Mouse (Mus musculus) kidney, embryonic 14.5 days (tissue): ENCODE data around the gene Mrc1. TPM values are rescaled to one million over a fixed set of nuclear protein-coding genes. Genes with fewer than 3 reads are reported as not detected.
"Not testable (repeated sequence)": the region's sequence is repeated elsewhere in the genome, so short reads cannot be mapped to it uniquely, and the experiment has no call there.

Experiments used
- ATAC-seq: fragments of 200-750 bp; cut with Nextera tagmentation; 2 replicates; pipeline ENCODE4 v1.8.0; 2017; ENCODE audit warnings: moderate number of reproducible peaks, mild to moderate bottlenecking, moderate TSS enrichment, moderate library complexity; ENCODE audit not compliant: low FRiP score, low TSS enrichment
- H3K27ac ChIP-seq: fragments of 300-500 bp; sonication (generic); 2 replicates; pipeline ENCODE4 v1.5.1; 2014; ENCODE audit warnings: low read depth, mild to moderate bottlenecking, low read length, moderate library complexity, mixed read lengths
- H3K27me3 ChIP-seq: fragments of 300-500 bp; sonication (generic); 2 replicates; pipeline ENCODE4 v1.6.1; 2014; ENCODE audit warnings: mild to moderate bottlenecking, low read length; ENCODE audit not compliant: control insufficient read depth, insufficient read depth
- H3K36me3 ChIP-seq: fragments of 300-500 bp; sonication (generic); 2 replicates; pipeline ENCODE4 v1.6.1; 2014; ENCODE audit warnings: low read length, mixed read lengths; ENCODE audit not compliant: control insufficient read depth, insufficient read depth
- H3K4me1 ChIP-seq: fragments of 300-500 bp; sonication (generic); 2 replicates; pipeline ENCODE4 v1.6.1; 2014; ENCODE audit warnings: low read length, mixed read lengths; ENCODE audit not compliant: control insufficient read depth, insufficient read depth
- H3K4me2 ChIP-seq: fragments of 300-500 bp; sonication (generic); replicated peaks from 2 replicates; pipeline ENCODE4 v1.6.1; 2014; ENCODE audit warnings: low read depth, mild to moderate bottlenecking, low read length
- H3K4me3 ChIP-seq: fragments of 300-500 bp; sonication (generic); 2 replicates; pipeline ENCODE4 v1.5.1; 2014; ENCODE audit warnings: mild to moderate bottlenecking, low read length
- H3K9ac ChIP-seq: fragments of 300-500 bp; sonication (generic); 2 replicates; pipeline ENCODE4 v1.6.1; 2014; ENCODE audit warnings: low read depth, mild to moderate bottlenecking, low read length, moderate library complexity
- H3K9me3 ChIP-seq: fragments of 300-500 bp; sonication (generic); 2 replicates; pipeline ENCODE4 v1.6.1; 2016; ENCODE audit warnings: low read length; ENCODE audit not compliant: control insufficient read depth
- WGBS: fragments of 180-500 bp; shearing (Covaris S2); extraction: QIAGEN DNeasy Blood & Tissue Kit; methylation state at CpG from one replicate; pipeline ENCODE4 v1.1.7; 2014; 5-methylcytosine and 5-hydroxymethylcytosine counted together
- polyA plus RNA-seq: library from polyadenylated mRNA; unstranded; fragments of >200 nt; fragmentation: Nextera tagmentation; extraction: Ambion mirVana; gene quantifications from 2 replicates; pipeline ENCODE4 v1.2.1, GENCODE M21; 2014

The Mrc1 gene
- 3.9 and 5.0 TPM in 2 replicates for polyA plus RNA-seq

DNA sequence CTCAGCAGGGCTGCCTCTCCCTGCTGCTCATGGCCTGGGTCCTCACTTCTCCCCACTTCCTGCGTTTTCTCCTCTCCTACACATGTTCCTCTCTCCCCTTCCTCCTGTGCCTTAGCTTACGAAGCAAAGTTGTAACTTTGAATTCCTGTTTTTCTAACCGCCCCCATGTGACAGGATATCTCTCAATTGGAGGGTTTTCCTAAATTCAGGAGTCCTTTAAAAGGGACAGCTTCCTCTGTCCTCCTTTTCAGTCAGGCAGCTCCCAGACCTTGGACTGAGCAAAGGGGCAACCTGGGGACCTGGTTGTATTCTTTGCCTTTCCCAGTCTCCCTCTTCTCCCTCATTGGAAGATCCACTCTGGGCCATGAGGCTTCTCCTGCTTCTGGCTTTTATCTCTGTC lies at the start of gene Mrc1:
Gene Mrc1, plus strand, starts transcription at position 244 of the 400 bp plus-strand sequence.
- H3K4me1 ChIP-seq = no peaks in the 10 kb centered on the region
- 26% methylated on average over 3 of the region's 3 CpGs for WGBS

DNA sequence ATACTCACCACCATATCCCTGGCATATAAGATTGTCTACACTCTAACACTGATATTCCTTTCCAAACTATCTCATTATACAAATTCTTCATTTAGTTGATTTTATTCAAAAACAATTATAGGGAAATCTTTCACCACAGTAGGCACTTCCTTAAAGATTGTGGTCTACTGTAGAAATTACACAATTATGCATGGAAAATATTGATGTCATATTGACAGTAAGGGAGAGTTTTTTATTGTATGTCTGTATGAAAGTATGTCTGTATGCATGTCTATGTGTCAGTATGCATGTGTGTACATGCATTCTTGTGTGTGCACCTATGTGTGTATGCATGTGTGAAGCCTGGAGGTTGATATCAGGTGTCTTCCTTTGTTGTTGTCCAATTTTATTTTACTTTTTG lies 44.8 kb upstream of the Mrc1 start:
- ATAC-seq = no peak
- Histone ChIP-seq H3K36me3 (no peaks in the 10 kb centered on the region), H3K4me2 (no peak overlapping the region), H3K4me3 (no peak overlapping the region), H3K9me3 (no peaks in the 10 kb centered on the region), H3K27ac (no peak overlapping the region), H3K9ac (no peak overlapping the region), H3K4me1 (no peaks in the 10 kb centered on the region), H3K27me3 (no peaks in the 10 kb centered on the region)

More for the DNA sequence above, at the start of gene Mrc1:
- no peak within 1 kb of the TSS for H3K9ac ChIP-seq
- ATAC-seq = no peak
- H3K4me2 ChIP-seq = no peak within 1 kb of the TSS
- H3K27me3 ChIP-seq = no peaks in the 10 kb centered on the region
- no peaks in the 10 kb centered on the region for H3K9me3 ChIP-seq
- no peak within 1 kb of the TSS for H3K27ac ChIP-seq
- no peaks in the 10 kb centered on the region for H3K36me3 ChIP-seq
- H3K4me3 ChIP-seq = no peak within 1 kb of the TSS

DNA sequence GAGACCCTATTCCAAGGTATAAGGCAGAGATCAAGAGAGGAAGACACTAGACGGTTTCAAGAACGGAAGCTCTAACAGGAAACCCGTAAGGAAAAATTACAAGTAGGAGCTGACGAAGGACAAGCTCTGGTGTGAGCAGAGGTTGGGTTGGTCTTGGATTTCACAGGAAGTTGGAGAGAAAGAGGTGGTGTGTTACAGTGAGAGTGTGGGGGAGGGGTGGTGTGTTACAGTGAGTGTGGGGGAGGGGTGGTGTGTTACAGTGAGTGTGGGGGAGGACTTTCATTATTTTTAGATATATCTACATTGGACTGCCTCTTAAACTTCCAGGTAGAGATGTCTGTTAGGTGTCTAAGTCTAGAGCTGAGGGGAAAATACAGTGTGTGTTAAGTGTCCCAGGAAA lies 38.5 kb upstream of the Mrc1 start:
- H3K4me2 ChIP-seq = no peak overlapping the region
- no peak overlapping the region for H3K9ac ChIP-seq
- WGBS = 57% methylated on average over 4 of the region's 4 CpGs
- H3K27ac ChIP-seq = no peak overlapping the region
- no peak; the same call in 1 of the 2 replicates for ATAC-seq
- no peak overlapping the region for H3K4me3 ChIP-seq
- no peaks in the 10 kb centered on the region for H3K36me3 ChIP-seq
- no peaks in the 10 kb centered on the region for H3K9me3 ChIP-seq
- H3K27me3 ChIP-seq = no peaks in the 10 kb centered on the region
- no peaks in the 10 kb centered on the region for H3K4me1 ChIP-seq

DNA sequence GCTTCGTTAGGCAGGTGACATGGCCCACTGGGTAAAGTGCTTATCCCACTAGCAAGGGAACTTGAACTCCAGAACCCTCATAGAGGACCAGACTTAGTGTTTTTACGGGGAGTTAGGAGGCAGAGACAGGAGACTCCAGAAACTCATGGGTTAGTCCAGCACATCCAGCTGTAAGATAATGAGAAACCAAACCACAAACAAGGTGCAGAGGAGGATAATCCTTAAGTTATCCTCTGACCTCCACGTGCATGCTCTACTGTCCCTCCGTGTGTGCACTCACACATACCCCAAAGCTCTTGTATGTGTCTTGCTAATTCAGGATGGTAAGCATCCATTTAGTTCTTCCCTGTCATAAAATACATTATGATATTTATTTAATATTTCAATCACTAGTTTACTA lies 37.6 kb upstream of the Mrc1 start:
- H3K27ac ChIP-seq = no peak overlapping the region
- no peaks in the 10 kb centered on the region for H3K4me1 ChIP-seq
- ATAC-seq = no peak
- no peaks in the 10 kb centered on the region for H3K9me3 ChIP-seq
- WGBS = 85% methylated on average over 4 of the region's 4 CpGs
- H3K27me3 ChIP-seq = no peaks in the 10 kb centered on the region
- no peak overlapping the region for H3K4me2 ChIP-seq
- no peak overlapping the region for H3K4me3 ChIP-seq
- H3K9ac ChIP-seq = no peak overlapping the region
- no peaks in the 10 kb centered on the region for H3K36me3 ChIP-seq

DNA sequence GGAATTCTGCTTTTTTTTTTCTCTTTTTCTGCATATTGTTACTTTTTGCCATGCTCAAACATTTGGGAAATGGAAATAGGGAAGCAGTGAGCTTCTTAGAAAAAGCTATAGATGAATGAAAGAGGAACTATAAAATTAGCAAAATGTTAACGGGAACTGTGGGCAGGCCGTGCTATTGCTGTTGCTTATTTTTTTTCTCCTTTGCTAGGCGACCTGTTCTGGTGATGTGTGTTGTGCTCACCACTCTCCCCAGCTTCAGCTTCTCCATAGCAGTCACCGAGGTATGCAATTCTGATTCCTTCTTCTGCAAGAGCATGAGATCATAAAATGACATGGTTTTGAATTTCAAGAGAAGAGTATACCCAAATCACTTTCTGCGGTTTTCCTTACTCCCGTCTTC lies 37.1 kb upstream of the Mrc1 start:
- H3K4me1 ChIP-seq = no peaks in the 10 kb centered on the region
- no peaks in the 10 kb centered on the region for H3K9me3 ChIP-seq
- ATAC-seq = no peak
- no peak overlapping the region for H3K9ac ChIP-seq
- H3K36me3 ChIP-seq = no peaks in the 10 kb centered on the region
- no peak overlapping the region for H3K4me3 ChIP-seq
- WGBS = 73% methylated on average over 6 of the region's 6 CpGs
- H3K4me2 ChIP-seq = no peak overlapping the region
- no peak overlapping the region for H3K27ac ChIP-seq
- no peaks in the 10 kb centered on the region for H3K27me3 ChIP-seq

DNA sequence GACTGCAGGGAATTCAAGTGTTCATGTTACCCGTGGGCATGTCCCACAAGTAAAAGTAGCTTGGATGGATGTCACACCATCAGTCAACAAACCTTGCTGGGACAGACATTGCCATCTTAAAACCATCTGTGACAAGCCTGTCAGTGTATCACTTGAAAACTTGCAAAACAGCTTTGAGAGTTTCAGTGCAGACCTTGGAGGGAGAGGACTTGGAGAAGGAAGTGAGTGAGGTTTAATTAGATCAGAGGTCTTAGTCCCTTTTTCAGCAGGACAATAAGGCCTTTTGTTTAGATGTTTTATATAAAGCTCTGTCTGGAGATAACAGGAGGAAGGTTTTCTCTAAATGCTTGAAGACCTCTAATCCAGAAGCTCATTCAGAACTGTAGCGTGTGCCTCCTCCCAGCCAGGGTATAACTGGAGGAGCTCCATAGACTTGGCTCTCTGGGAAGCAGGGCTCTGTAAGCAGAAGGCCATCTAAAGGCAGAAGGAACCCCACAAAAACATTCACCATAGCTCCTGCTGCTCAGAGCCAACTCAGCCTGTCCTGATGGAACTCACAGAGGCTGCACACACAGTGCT lies 30.8 kb upstream of the Mrc1 start:
- H3K9me3 ChIP-seq, H3K9ac ChIP-seq, H3K36me3 ChIP-seq, ATAC-seq, H3K27me3 ChIP-seq, H3K27ac ChIP-seq, H3K4me2 ChIP-seq, H3K4me3 ChIP-seq, H3K4me1 ChIP-seq: not testable (repeated sequence)
- no CpG with 5 or more reads among the region's 2 CpGs for WGBS

DNA sequence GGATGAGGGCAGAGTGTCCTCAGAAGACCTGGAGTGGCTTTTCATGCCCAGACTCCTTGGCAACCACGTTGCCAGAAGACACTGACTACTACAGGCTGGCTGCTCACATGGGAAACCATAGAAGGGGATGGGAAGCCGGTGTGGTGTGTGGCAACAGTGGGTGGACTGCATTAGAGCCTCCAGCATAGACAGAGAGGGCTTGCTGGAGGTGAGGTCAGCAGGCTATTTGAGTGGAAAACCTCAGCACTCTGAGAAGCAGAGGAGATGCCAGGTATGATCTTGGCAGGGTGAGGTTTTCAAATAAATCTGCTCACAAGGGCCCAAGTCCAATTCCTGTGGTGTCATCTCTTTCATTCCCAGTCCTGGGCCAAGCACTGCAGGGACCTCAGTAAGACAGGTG lies 29.6 kb upstream of the Mrc1 start:
- WGBS = 42% methylated on average over 2 of the region's 2 CpGs
- Histone ChIP-seq H3K27ac (no peak overlapping the region), H3K4me3 (no peak overlapping the region), H3K4me2 (no peak overlapping the region), H3K36me3 (no peaks in the 10 kb centered on the region), H3K4me1 (no peaks in the 10 kb centered on the region), H3K27me3 (no peaks in the 10 kb centered on the region), H3K9me3 (no peaks in the 10 kb centered on the region), H3K9ac (no peak overlapping the region)
- no peak for ATAC-seq

DNA sequence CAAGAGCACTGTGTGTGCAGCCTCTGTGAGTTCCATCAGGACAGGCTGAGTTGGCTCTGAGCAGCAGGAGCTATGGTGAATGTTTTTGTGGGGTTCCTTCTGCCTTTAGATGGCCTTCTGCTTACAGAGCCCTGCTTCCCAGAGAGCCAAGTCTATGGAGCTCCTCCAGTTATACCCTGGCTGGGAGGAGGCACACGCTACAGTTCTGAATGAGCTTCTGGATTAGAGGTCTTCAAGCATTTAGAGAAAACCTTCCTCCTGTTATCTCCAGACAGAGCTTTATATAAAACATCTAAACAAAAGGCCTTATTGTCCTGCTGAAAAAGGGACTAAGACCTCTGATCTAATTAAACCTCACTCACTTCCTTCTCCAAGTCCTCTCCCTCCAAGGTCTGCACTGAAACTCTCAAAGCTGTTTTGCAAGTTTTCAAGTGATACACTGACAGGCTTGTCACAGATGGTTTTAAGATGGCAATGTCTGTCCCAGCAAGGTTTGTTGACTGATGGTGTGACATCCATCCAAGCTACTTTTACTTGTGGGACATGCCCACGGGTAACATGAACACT lies 28.2 kb upstream of the Mrc1 start:
- not testable (repeated sequence) for H3K27me3 ChIP-seq, H3K4me3 ChIP-seq, H3K4me2 ChIP-seq, H3K9ac ChIP-seq, H3K9me3 ChIP-seq, H3K27ac ChIP-seq, H3K4me1 ChIP-seq, ATAC-seq, H3K36me3 ChIP-seq
- no CpG with 5 or more reads among the region's 2 CpGs for WGBS

DNA sequence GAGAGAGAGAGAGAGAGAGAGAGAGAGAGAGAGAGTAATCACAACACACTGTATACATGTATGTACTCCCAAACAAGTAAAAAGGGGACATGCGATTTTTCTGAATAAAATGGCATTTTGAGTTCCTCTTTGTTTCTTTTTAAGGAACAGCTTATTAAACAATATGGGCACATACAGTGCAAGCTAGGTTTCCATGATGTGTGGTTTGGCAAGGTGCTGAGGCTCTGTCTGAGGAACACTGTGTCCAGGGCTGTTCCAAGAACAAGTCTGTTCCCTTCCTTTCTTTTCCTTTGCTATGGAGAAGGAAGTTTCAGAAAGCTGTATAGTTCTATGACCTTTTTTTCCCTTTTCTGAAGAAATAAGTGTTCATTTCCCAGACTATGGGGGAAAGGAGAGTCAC lies 24.9 kb upstream of the Mrc1 start:
- H3K27me3 ChIP-seq = no peaks in the 10 kb centered on the region
- no peak overlapping the region for H3K4me2 ChIP-seq
- no peaks in the 10 kb centered on the region for H3K36me3 ChIP-seq
- H3K27ac ChIP-seq = no peak overlapping the region
- ATAC-seq = no peak
- H3K4me3 ChIP-seq = no peak overlapping the region
- no peaks in the 10 kb centered on the region for H3K4me1 ChIP-seq
- no peaks in the 10 kb centered on the region for H3K9me3 ChIP-seq
- no peak overlapping the region for H3K9ac ChIP-seq
- 87% methylated on average over 1 of the region's 1 CpGs for whole genome bisulfite sequencing
